Mouse (Mus musculus) lung, embryonic 16.5 days (tissue): Measurements from ENCODE around the gene Prmt1. TPM values are rescaled to one million over a fixed set of nuclear protein-coding genes. Genes with fewer than 3 reads are reported as not detected.

Source experiments
- ATAC-seq: fragments of 200-750 bp; cut with Nextera tagmentation; 2 replicates; pipeline ENCODE4 v1.8.0; 2017; ENCODE audit warnings: low read depth, mild to moderate bottlenecking, moderate library complexity
- H3K27ac ChIP-seq: fragments of 300-500 bp; sonication (generic); 2 replicates; pipeline ENCODE4 v1.5.1; 2014; ENCODE audit warnings: mild to moderate bottlenecking, control low read depth, low read length
- H3K27me3 ChIP-seq: fragments of 300-500 bp; sonication (generic); 2 replicates; pipeline ENCODE4 v1.6.1; 2014; ENCODE audit warnings: low read depth, low read length, mixed read lengths; ENCODE audit not compliant: control insufficient read depth, insufficient read depth
- H3K36me3 ChIP-seq: fragments of 300-500 bp; sonication (generic); 2 replicates; pipeline ENCODE4 v1.6.1; 2014; ENCODE audit warnings: low read length; ENCODE audit not compliant: control insufficient read depth, insufficient read depth
- H3K4me1 ChIP-seq: fragments of 300-500 bp; sonication (generic); replicated peaks from 2 replicates; pipeline ENCODE4 v1.6.1; 2014; ENCODE audit warnings: low read length, mixed read lengths; ENCODE audit not compliant: control insufficient read depth, insufficient read depth
- H3K4me2 ChIP-seq: fragments of 300-500 bp; sonication (generic); 2 replicates; pipeline ENCODE4 v1.6.1; 2014; ENCODE audit warnings: low read depth, low read length, control low read depth
- H3K4me3 ChIP-seq: fragments of 300-500 bp; sonication (generic); 2 replicates; pipeline ENCODE4 v1.5.1; 2014; ENCODE audit warnings: mild to moderate bottlenecking, low read length, control low read depth
- H3K9ac ChIP-seq: fragments of 300-500 bp; sonication (generic); 2 replicates; pipeline ENCODE4 v1.6.1; 2014; ENCODE audit warnings: low read length, control low read depth
- H3K9me3 ChIP-seq: fragments of 300-500 bp; sonication (generic); 2 replicates; pipeline ENCODE4 v1.6.1; 2016; ENCODE audit warnings: low read length; ENCODE audit not compliant: control insufficient read depth
- WGBS: fragments of 180-500 bp; shearing (Covaris S2); extraction: QIAGEN DNeasy Blood & Tissue Kit; methylation state at CpG from one replicate; pipeline ENCODE4 v1.1.7; 2014; 5-methylcytosine and 5-hydroxymethylcytosine counted together
- polyA plus RNA-seq: library from polyadenylated mRNA; unstranded; fragments of >200 nt; fragmentation: Nextera tagmentation; extraction: Ambion mirVana; gene quantifications from 2 replicates; pipeline ENCODE4 v1.2.1, GENCODE M21; 2015

The Prmt1 gene
- polyA plus RNA-seq, 1 experiment from 2014 or later, result 457 TPM

DNA sequence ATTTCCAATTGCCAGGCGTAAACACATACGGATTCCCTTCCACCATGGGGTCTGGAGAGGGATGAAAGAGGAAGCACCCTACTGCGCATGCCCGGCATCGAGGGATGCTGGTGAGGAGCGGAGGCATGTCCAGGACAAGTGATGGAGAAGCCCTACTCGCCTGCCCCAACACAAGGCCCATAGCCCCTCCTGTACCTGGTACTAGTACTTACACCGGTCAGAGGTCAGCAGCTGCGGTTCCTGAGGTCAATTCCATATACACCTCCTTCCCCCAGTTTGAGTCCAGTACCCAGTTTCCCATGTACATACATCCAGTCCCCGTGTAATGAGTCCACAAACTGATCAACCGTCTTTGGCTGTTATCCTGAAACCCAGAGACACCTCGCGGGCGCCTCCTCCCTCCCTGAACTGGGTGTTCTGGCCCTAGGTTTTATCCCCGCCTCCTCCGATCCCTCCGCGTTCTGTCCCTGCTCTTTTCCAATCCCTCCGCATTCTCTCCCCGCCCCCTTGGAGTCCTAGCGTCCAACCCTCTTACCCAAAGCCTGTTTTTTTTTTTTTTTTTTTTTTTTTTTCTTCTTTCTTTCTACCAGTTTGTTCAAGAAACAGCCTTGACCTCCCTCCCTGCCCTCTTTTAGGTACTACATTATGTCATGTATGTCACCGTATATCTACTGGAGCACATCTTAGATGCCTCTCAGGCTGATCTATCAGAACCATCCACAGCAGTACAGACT lies 11.8 kb downstream of the Prmt1 start, which contains the start of gene Cpt1c:
Cpt1c (minus strand) TSS at position 469 of the 734 bp plus-strand sequence.
- peak; percentile 16; the same call in 1 of the 2 replicates for ATAC-seq
- WGBS, result 2% methylated on average over 22 of the region's 22 CpGs
- peaks cover 28% of the 10 kb centered on the region for H3K36me3 ChIP-seq

DNA sequence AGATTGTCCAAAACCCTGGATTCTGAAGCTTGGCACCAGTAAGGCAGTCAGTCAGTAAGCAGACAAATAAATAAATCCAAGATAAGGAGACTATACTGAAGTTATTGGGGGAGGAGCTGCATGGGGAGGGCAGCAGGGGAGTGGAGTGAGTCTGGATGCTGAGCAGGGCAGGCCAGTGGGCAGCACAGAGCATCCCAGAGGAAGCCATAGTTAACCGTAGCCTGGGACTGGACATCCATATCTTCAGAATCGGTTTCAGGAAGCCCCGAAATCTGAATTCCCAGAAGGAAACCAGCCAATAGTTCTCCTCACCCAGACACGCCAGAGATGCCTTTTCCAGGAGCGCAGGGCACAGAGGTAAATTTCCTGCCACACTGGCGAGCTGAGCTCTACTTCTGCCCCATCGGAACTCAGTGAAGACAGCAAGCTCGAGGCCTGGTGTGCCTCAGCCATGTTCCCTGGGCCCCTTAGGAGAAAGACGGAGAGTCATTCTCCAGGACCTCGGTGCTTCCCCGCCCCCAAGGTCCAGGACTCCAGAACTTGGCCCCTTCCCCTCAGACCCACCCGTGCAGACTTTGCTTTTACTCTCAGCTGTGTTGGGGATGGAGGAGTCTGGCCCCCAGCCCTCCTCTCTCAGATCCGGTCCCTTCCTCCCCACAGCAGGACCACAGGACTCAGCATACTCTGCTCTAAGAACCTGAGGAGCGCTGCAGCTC lies 12.8 kb downstream of the Prmt1 start:
- no peak overlapping the region for H3K27ac ChIP-seq
- WGBS, result 36% methylated on average over 14 of the region's 14 CpGs
- H3K36me3 ChIP-seq, result peaks cover 22% of the 10 kb centered on the region

More for the DNA sequence above, 11.8 kb downstream of the Prmt1 start, which contains the start of gene Cpt1c:
- H3K4me1 ChIP-seq, result peaks cover 16% of the 10 kb centered on the region
- no peaks in the 10 kb centered on the region for H3K27me3 ChIP-seq
- H3K9me3 ChIP-seq, result no peaks in the 10 kb centered on the region
- peak within 1 kb of the TSS; percentile 48 for H3K9ac ChIP-seq
- peak within 1 kb of the TSS; percentile 65 for H3K4me2 ChIP-seq
- peak within 1 kb of the TSS; percentile 52 for H3K4me3 ChIP-seq
- H3K27ac ChIP-seq, result peak within 1 kb of the TSS; percentile 32

DNA sequence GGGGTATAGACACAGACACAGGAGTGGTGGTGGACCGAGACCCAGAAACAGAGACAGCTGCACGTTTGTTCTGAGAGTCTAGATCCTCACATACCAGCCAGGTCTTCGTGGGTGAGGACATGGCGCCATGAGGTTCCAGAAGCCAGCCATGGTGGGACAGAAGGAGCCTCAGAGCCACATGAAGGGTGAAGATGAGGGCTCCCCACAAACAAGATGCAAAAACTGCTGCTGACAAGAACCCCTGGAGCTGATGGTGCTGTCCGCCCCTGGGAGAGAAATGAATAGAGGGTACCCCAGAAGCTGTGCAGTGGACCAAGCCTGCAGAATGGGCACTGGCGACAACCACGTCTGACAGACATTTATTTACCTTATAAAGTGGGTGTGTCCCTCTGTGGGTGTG lies 15.2 kb downstream of the Prmt1 start:
- ATAC-seq, result no peak
- Histone ChIP-seq H3K9me3 (no peaks in the 10 kb centered on the region), H3K4me3 (peak overlapping the region; percentile 73), H3K27ac (no peak overlapping the region), H3K4me1 (peaks cover 17% of the 10 kb centered on the region), H3K27me3 (no peaks in the 10 kb centered on the region), H3K36me3 (peaks cover 2% of the 10 kb centered on the region; the same call in 1 of the 2 replicates), H3K9ac (peak overlapping the region; percentile 77), H3K4me2 (peak overlapping the region; percentile 92)
- 54% methylated on average over 7 of the region's 7 CpGs for WGBS

More for the DNA sequence above, 12.8 kb downstream of the Prmt1 start:
- no peak for ATAC-seq
- Histone ChIP-seq H3K9me3 (no peaks in the 10 kb centered on the region), H3K27me3 (no peaks in the 10 kb centered on the region), H3K4me1 (peaks cover 17% of the 10 kb centered on the region), H3K4me2 (peak overlapping the region; percentile 65), H3K4me3 (peak overlapping the region; percentile 52), H3K9ac (peak overlapping the region; percentile 32; the same call in 1 of the 2 replicates)

DNA sequence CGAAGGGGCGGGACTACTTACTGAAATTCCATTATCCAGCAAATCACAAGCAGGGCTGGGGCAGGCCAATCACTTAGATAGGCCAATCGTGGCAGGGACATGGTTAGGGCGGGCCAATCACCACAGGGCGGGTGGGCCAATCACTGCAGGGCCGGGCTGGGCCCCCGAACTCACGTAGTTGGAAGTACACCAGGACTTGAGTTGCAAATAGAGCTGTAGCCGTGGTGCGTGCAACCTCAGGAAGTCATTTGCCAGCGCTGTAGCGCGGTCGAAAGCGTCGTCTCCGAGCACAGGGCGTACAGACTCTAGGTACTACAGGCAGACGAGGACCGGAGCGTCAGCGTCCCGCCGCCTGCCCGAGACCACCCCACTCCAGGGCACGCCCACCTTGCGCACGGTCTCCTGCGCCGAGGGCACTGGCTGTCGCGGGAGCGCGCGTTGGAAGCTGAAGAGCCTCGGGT lies 16.1 kb downstream of the Prmt1 start:
- ATAC-seq, result peak; percentile 98
- Histone ChIP-seq H3K27me3 (no peaks in the 10 kb centered on the region), H3K4me1 (peaks cover 17% of the 10 kb centered on the region), H3K9ac (peak overlapping the region; percentile 77), H3K27ac (peak overlapping the region; percentile 93), H3K36me3 (no peaks in the 10 kb centered on the region; the same call in 1 of the 2 replicates), H3K4me2 (peak overlapping the region; percentile 92), H3K4me3 (peak overlapping the region; percentile 73), H3K9me3 (no peaks in the 10 kb centered on the region)
- under 1% methylated on average over 36 of the region's 36 CpGs for WGBS

DNA sequence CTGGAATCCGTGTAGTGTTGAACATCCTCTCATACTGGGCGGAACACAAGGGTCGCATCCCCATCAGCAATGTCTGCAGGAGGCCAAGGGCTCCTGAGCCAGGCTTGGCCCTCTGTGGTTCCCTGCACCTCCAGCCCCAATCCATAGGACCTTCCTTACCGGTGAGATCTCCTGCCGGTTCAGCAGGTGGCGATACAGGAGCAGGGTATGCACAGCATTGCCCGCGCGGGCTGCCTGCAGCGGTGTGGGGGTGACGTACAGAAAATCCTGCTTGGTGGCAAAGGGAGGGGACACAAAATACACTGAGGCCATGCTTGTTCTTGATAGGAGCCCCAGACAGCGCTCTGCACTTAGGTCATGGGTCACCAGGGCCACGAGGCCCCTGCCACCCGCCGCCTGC lies 19.7 kb downstream of the Prmt1 start:
- H3K4me2 ChIP-seq, result no peak overlapping the region
- no peak overlapping the region for H3K4me3 ChIP-seq
- ATAC-seq, result no peak
- no peaks in the 10 kb centered on the region for H3K9me3 ChIP-seq
- peaks cover 13% of the 10 kb centered on the region for H3K4me1 ChIP-seq
- no peaks in the 10 kb centered on the region for H3K27me3 ChIP-seq
- no peak overlapping the region for H3K27ac ChIP-seq
- no peaks in the 10 kb centered on the region; the same call in 1 of the 2 replicates for H3K36me3 ChIP-seq
- H3K9ac ChIP-seq, result no peak overlapping the region
- WGBS, result 48% methylated on average over 15 of the region's 15 CpGs

DNA sequence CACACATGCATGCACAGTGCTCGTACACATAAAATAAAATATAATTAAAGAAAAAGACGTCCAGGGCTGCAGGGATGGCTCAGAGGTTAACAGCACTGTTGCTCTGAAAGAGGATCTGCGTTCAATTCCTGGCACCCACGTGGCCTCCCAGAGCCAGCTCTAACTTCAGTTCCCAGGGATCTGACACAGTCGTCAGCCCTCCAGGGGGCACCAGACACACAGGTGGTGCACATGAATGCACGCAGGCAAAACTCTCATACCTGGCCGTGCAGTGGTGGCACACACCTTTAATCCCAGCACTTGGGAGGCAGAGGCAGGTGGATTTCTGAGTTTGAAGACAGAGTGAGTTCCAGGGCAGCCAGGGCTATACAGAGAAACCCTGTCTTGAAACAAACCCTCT lies 20.4 kb downstream of the Prmt1 start:
- no peaks in the 10 kb centered on the region for H3K9me3 ChIP-seq
- WGBS, result 66% methylated on average over 7 of the region's 7 CpGs

DNA sequence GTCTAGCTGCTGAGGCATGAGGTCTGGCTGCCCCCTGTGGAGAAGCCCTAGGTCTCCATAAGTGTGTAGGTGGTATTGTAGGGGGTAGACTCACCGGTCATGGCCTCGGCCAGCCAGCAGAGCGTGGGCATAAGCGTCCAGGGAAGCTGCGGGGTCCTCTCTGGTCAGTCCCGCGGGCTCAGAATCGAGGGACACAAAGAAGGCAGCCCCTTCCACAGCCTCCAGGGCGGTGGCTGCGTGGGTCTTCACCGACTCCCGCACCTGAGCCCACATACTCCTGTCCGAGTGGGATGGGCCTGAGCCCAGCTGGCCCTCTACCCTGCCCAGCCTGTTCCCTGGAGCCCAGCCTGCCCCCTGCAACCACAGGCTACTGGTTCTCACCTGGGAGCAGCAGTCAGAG lies 21.4 kb downstream of the Prmt1 start:
- no peaks in the 10 kb centered on the region; the same call in 1 of the 2 replicates for H3K36me3 ChIP-seq
- ATAC-seq, result no peak
- 0 out of 2 replicates have a peak, but pooled peaks cover 5% of the 10 kb centered on the region for H3K4me1 ChIP-seq
- no peaks in the 10 kb centered on the region for H3K27me3 ChIP-seq
- H3K9ac ChIP-seq, result no peak overlapping the region
- 96% methylated on average over 13 of the region's 13 CpGs for WGBS
- no peaks in the 10 kb centered on the region for H3K9me3 ChIP-seq
- no peak overlapping the region for H3K27ac ChIP-seq
- no peak overlapping the region for H3K4me3 ChIP-seq
- H3K4me2 ChIP-seq, result no peak overlapping the region

More for the DNA sequence above, 20.4 kb downstream of the Prmt1 start:
- no peak overlapping the region for H3K27ac ChIP-seq
- H3K36me3 ChIP-seq, result no peaks in the 10 kb centered on the region; the same call in 1 of the 2 replicates
- no peaks in the 10 kb centered on the region for H3K27me3 ChIP-seq
- no peak overlapping the region for H3K4me3 ChIP-seq
- H3K4me1 ChIP-seq, result peaks cover 7% of the 10 kb centered on the region
- H3K4me2 ChIP-seq, result no peak overlapping the region
- no peak for ATAC-seq
- H3K9ac ChIP-seq, result no peak overlapping the region

DNA sequence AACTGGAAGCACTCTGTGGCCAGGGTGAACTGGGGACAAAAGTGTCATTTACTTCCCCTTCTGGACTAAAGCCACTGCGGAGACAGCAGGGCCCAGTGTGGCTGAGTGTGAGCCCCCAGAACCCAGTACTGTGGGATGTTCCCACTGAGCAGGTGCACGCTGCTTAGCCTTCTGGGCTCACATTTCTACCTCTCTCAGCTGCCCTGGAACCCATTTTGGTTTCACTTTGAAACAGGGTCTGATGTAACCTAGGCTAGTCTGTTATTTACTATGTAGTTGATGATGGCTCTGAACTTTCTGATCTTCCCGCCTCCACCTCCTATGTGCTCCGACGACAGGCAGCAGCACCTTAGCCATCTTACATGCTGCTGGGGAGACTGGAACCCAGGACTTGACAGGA lies 23.5 kb downstream of the Prmt1 start:
- Histone ChIP-seq H3K9ac (no peak overlapping the region), H3K36me3 (no peaks in the 10 kb centered on the region; the same call in 1 of the 2 replicates), H3K4me1 (no peaks in the 10 kb centered on the region), H3K4me2 (no peak overlapping the region), H3K9me3 (no peaks in the 10 kb centered on the region), H3K27me3 (no peaks in the 10 kb centered on the region), H3K27ac (no peak overlapping the region), H3K4me3 (no peak overlapping the region)
- no peak for ATAC-seq
- WGBS, result 88% methylated on average over 5 of the region's 5 CpGs

DNA sequence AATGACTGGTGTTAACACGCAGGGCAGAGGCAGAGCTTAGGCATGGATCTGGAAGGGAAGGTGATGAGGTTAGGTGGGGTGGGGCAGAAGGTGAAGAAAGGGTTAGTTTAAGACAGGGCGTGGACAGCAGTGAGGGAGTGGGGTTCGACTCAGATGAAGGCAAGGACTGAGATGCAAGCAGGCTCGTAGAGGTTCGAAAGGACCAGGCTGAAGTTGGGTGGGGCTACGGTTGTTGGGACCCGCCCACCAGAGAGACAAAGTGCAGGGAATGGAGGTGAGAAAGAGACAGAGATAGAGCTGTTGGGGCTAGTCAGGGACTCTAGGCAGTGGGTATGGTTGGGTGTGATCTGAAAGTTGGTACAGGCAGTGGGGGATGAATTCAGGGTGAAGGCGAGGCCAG lies 24.0 kb downstream of the Prmt1 start:
- Histone ChIP-seq H3K36me3 (no peaks in the 10 kb centered on the region; the same call in 1 of the 2 replicates), H3K27me3 (no peaks in the 10 kb centered on the region), H3K27ac (no peak overlapping the region), H3K4me1 (no peaks in the 10 kb centered on the region), H3K9ac (no peak overlapping the region), H3K9me3 (no peaks in the 10 kb centered on the region), H3K4me2 (no peak overlapping the region), H3K4me3 (no peak overlapping the region)
- WGBS, result 62% methylated on average over 8 of the region's 8 CpGs
- ATAC-seq, result no peak
